Mouse (Mus musculus): ENCODE data around the gene Gm20824. TPM values are rescaled to one million over a fixed set of nuclear protein-coding genes. Genes with fewer than 3 reads are reported as not detected.
"Not testable (repeated sequence)": the region's sequence is repeated elsewhere in the genome, so short reads cannot be mapped to it uniquely, and the experiment has no call there.

The Gm20824 gene
- polyA plus RNA-seq (2012; rRNA removed) = not detected in 2 replicates

DNA sequence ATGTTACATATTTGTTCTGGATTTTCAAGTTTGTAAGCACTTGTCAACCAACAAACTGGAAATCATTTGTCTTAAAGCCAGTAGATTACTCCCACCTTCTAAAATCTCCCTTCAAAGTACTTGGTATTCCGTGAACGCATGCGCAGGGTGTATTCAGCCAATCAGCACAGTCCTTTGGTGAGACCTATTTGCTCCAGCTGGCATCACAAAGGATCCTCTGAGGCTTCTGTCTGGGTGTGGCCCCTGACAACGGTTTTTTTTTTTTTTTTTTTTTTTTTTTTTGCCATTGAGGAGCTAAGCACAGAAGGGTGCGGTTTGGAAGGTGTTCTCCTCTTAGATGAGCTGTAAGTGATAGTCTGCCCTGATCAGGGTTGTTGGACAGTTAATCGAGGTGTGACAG, at the start of gene Gm20824:
Gene Gm20824, plus strand, starts transcription at position 301 of the 400 bp plus-strand sequence.
- DNase-seq (ENCODE audit: low read depth in 1 of 2, low spot score in 2 of 2); H3K27ac ChIP-seq (ENCODE audit: insufficient read depth, low read length); H3K36me3 ChIP-seq (ENCODE audit: control insufficient read depth, insufficient read depth, low read length); H3K4me1 ChIP-seq (ENCODE audit: control insufficient read depth, insufficient read depth, insufficient read length); H3K27me3 ChIP-seq (ENCODE audit: control insufficient read depth, insufficient read depth, low read length); H3K4me3 ChIP-seq (ENCODE audit: extremely low read depth, insufficient read depth, insufficient read length): not testable (repeated sequence)
- no CpG with 5 or more reads among the region's 6 CpGs for WGBS

Other genes starting within 250 kb of the Gm20824 start
- not detected in 2 replicates for gene Gm20825, start 186.4 kb upstream of the Gm20824 start, polyA plus RNA-seq (2012; rRNA removed)

Measured in spleen, adult 2 months (tissue).